ENCODE assay signal across 22 mouse cellular contexts in the genomic region with DNA sequence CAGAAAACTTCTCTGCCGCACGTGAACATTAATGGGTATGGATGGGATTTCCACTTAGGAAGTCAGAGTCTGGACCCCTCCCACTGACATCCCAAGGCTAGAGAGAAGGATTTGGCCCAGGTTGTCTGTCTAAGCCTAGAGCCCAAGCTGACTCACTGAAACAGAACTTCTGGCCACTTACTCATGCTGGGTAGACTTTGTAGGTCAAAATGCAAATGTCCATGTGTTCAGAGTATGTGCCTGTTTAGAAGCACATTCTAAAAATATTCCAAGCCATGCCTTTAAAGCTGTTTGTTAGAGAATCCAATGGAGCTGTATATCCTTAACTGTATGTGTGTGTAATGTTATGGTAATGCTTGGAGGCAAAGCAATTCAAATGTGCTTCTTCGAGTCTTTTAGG.
DNase-seq lines count a peak whose midpoint lies in the region; ATAC-seq and TF ChIP-seq lines count a peak whose summit lies in the region.
"Had no signal": no experiment of that assay in that cellular context is flagged by ENCODE, and none has a peak within 500 bp of the region (broad histone marks: within the 10 kb centered on the region; RNA-seq: fewer than 3 reads in every experiment).

No protein-coding gene starts in this region.

- peak; percentile 40; the same call in 1 of the 2 replicates for ATAC-seq in forebrain, postnatal 0 days
- no peak for ATAC-seq in forebrain, embryonic 12.5 days (ENCODE audit: low FRiP score)
- ATAC-seq: forebrain, embryonic 13.5 days; hindbrain, embryonic 16.5 days; inflammation-experienced regulatory T-cells, adult 6 months had no signal

- H3K4me1 ChIP-seq in forebrain, postnatal 0 days (ENCODE audit: insufficient read depth) = no peaks in the 10 kb centered on the region
- no peaks in the 10 kb centered on the region for H3K4me1 ChIP-seq in forebrain, embryonic 12.5 days
- H3K4me1 ChIP-seq: embryonic facial prominence, embryonic 13.5 days; heart, embryonic 10.5 days; hindbrain, embryonic 12.5 days had no signal

- no peaks in the 10 kb centered on the region for H3K36me3 ChIP-seq in forebrain, postnatal 0 days (ENCODE audit: insufficient read depth)
- no peaks in the 10 kb centered on the region for H3K36me3 ChIP-seq in forebrain, embryonic 12.5 days (replicated peaks)
- H3K36me3 ChIP-seq: embryonic facial prominence, embryonic 13.5 days; heart, embryonic 10.5 days; hindbrain, embryonic 12.5 days had no signal

- H3K9ac ChIP-seq in forebrain, postnatal 0 days = no peak overlapping the region
- H3K9ac ChIP-seq in forebrain, embryonic 12.5 days = no peak overlapping the region
- H3K9ac ChIP-seq: embryonic facial prominence, embryonic 13.5 days; forebrain, embryonic 13.5 days; hindbrain, embryonic 12.5 days had no signal

- H3K27ac ChIP-seq in forebrain, postnatal 0 days (ENCODE audit: low read depth, low read length) = no peak overlapping the region
- H3K27ac ChIP-seq in forebrain, embryonic 12.5 days = no peak overlapping the region
- H3K27ac ChIP-seq: embryonic facial prominence, embryonic 13.5 days; forebrain, embryonic 13.5 days; heart, embryonic 10.5 days; hindbrain, embryonic 12.5 days had no signal

- no peaks in the 10 kb centered on the region for H3K9me3 ChIP-seq in forebrain, postnatal 0 days (ENCODE audit: low read length)
- no peaks in the 10 kb centered on the region for H3K9me3 ChIP-seq in forebrain, embryonic 12.5 days
- H3K9me3 ChIP-seq: embryonic facial prominence, embryonic 13.5 days; forebrain, embryonic 13.5 days; heart, embryonic 10.5 days; hindbrain, embryonic 12.5 days had no signal

- H3K4me2 ChIP-seq in forebrain, postnatal 0 days (ENCODE audit: low read depth) = no peak overlapping the region
- no peak overlapping the region for H3K4me2 ChIP-seq in forebrain, embryonic 12.5 days
- H3K4me2 ChIP-seq: embryonic facial prominence, embryonic 13.5 days; forebrain, embryonic 13.5 days; hindbrain, embryonic 12.5 days had no signal

- H3K4me3 ChIP-seq in forebrain, postnatal 0 days (ENCODE audit: low read depth, low read length) = no peak overlapping the region
- no peak overlapping the region for H3K4me3 ChIP-seq in forebrain, embryonic 12.5 days (replicated peaks)
- H3K4me3 ChIP-seq: embryonic facial prominence, embryonic 13.5 days; forebrain, embryonic 13.5 days; heart, embryonic 10.5 days; hindbrain, embryonic 12.5 days had no signal

- 85% methylated on average over 3 of the region's 3 CpGs for WGBS in forebrain, postnatal 0 days
- WGBS in forebrain, embryonic 12.5 days = 89% methylated on average over 3 of the region's 3 CpGs

- peak; percentile 10 for DNase-seq in forebrain, postnatal 0 days
- peak; percentile 7 for DNase-seq in layer of hippocampus, adult 9-11 months
- no peak for DNase-seq in layer of hippocampus, postnatal 10 days (ENCODE audit: low spot score in 2 of 2)
- DNase-seq in 3T3-L1 (ENCODE audit: low read depth, low spot score) = peak; percentile 67
- peak; percentile 69 for DNase-seq in brain, adult 2 months (ENCODE audit: low read depth, low spot score)
- DNase-seq in neural tube, embryonic 10.5 days (ENCODE audit: extremely low spot score, low spot score) = no peak
- DNase-seq: adrenal gland, adult 8-10 months; adrenal gland, postnatal 36 days; cerebellum, adult 11 months; cerebellum, adult 8-10 months; cerebellum, postnatal 36 days; heart, adult 18-20 months; heart, postnatal 10 days; heart, postnatal 4 days had no signal

- no peak for TF ChIP-seq CTCF in forebrain, postnatal 0 days (IDR thresholded peaks at IDR 0.05; ENCODE audit: low read depth)

- H3K27me3 ChIP-seq in forebrain, postnatal 0 days (ENCODE audit: insufficient read depth, low read length) = no peaks in the 10 kb centered on the region
- H3K27me3 ChIP-seq in forebrain, embryonic 12.5 days = peaks cover 4% of the 10 kb centered on the region; the same call in 1 of the 2 replicates
- H3K27me3 ChIP-seq: CH12.LX; embryonic facial prominence, embryonic 13.5 days; forebrain, embryonic 13.5 days; hindbrain, embryonic 12.5 days had no signal

Comparison
In these comparisons a context has a peak if more than half of its experiments do, and no peak if none do; other contexts are left out.
1. DNase-seq: peak in forebrain, postnatal 0 days (single experiment), layer of hippocampus, adult 9-11 months (single experiment), 3T3-L1 (single experiment) and brain, adult 2 months (single experiment); none in layer of hippocampus, postnatal 10 days (0 of 2) and neural tube, embryonic 10.5 days (single experiment).